Mouse (Mus musculus) MEL (cell line): ENCODE measurements around the gene Tbc1d1.

ENCODE experiments used
- CTCF ChIP-seq, 3 experiments: IDR thresholded peaks in 2 of 3; conservative IDR thresholded peaks in 1 of 3; 2 replicates each; pipeline ENCODE4 v1.5.1; 2011 to 2012; ENCODE audit warnings: low read length in 3 of 3, low read depth in 2 of 3, mild to moderate bottlenecking in 2 of 3, improper control_type of control experiment in 1 of 3, inconsistent platforms in 1 of 3, mixed read lengths in 1 of 3, moderate library complexity in 1 of 3; ENCODE audit not compliant: control insufficient read depth in 1 of 3, insufficient read depth in 1 of 3, poor library complexity in 1 of 3, severe bottlenecking in 1 of 3
- GABPA ChIP-seq: IDR thresholded peaks from 2 replicates; pipeline ENCODE4 v1.6.1; 2012; ENCODE audit warnings: low read depth, mild to moderate bottlenecking, inconsistent platforms, low read length, improper control_type of control experiment, moderate library complexity
- HCFC1 ChIP-seq: IDR thresholded peaks from 2 replicates; pipeline ENCODE4 v1.6.1; 2012; ENCODE audit warnings: low read depth, mild to moderate bottlenecking, inconsistent platforms, low read length, improper control_type of control experiment, moderate library complexity
- MAFK ChIP-seq: IDR thresholded peaks from 2 replicates; pipeline ENCODE4 v1.6.1; 2011; ENCODE audit warnings: low read depth, mild to moderate bottlenecking, low read length, improper control_type of control experiment, borderline replicate concordance
- NELFE ChIP-seq: IDR thresholded peaks from 2 replicates; pipeline ENCODE4 v1.6.1; 2011; ENCODE audit warnings: low read depth, low read length, improper control_type of control experiment
- POLR2A ChIP-seq, 2 experiments: IDR thresholded peaks; 2 replicates each; pipeline ENCODE4 v1.6.1; 2011 to 2012; ENCODE audit warnings: low read length in 2 of 2, mild to moderate bottlenecking in 2 of 2, control low read depth in 1 of 2, improper control_type of control experiment in 1 of 2, low read depth in 1 of 2, moderate library complexity in 1 of 2; ENCODE audit not compliant: control insufficient read depth in 1 of 2, insufficient read depth in 1 of 2, poor library complexity in 1 of 2
- TAL1 ChIP-seq: IDR thresholded peaks from 2 replicates; pipeline ENCODE4 v1.6.1; 2012; ENCODE audit warnings: mild to moderate bottlenecking, inconsistent platforms, low read length, moderate library complexity, mixed read lengths
- TCF12 ChIP-seq: IDR thresholded peaks from 2 replicates; pipeline ENCODE4 v1.6.1; 2014; ENCODE audit warnings: low read depth, mild to moderate bottlenecking, inconsistent platforms, low read length, improper control_type of control experiment, moderate library complexity
- UBTF ChIP-seq: IDR thresholded peaks from 2 replicates; pipeline ENCODE4 v1.6.1; 2012; ENCODE audit warnings: low read depth, mild to moderate bottlenecking, inconsistent platforms, low read length, improper control_type of control experiment, moderate library complexity, borderline replicate concordance; ENCODE audit not compliant: insufficient read depth
- USF1 ChIP-seq: IDR thresholded peaks from 2 replicates; pipeline ENCODE4 v1.6.1; 2014; ENCODE audit warnings: low read depth, mild to moderate bottlenecking, inconsistent platforms, low read length, improper control_type of control experiment, moderate library complexity
- ZNF384 ChIP-seq: IDR thresholded peaks from 2 replicates; pipeline ENCODE4 v1.6.1; 2012; ENCODE audit warnings: low read depth, mild to moderate bottlenecking, inconsistent platforms, low read length, improper control_type of control experiment

- TF ChIP-seq CTCF (IDR thresholded peaks at IDR 0.05 in 2 of 3, conservative IDR thresholded peaks at IDR 0.05 in 1 of 3; ENCODE audit: control insufficient read depth in 1 of 3, insufficient read depth in 1 of 3, low read depth in 2 of 3, low read length in 3 of 3, poor library complexity in 1 of 3, severe bottlenecking in 1 of 3) (no peak), POLR2A (IDR thresholded peaks at IDR 0.05; ENCODE audit: control insufficient read depth in 1 of 2, insufficient read depth in 1 of 2, low read depth in 1 of 2, low read length in 2 of 2, poor library complexity in 1 of 2) (no peak; a peak in 1 of 4 replicates), UBTF (no peak), GABPA (no peak), HCFC1 (no peak), TAL1 (no peak), NELFE (no peak), USF1 (no peak), MAFK (no peak), ZNF384 (no peak), TCF12 (no peak)
Measured at GRCm38 (mm10) chr5:64400742-64401141, 244.6 kb downstream of the Tbc1d1 start.
